Mouse (Mus musculus) midbrain, embryonic 12.5 days (tissue): Measurements from ENCODE around the gene Plod1. TPM values are rescaled to one million over a fixed set of nuclear protein-coding genes. Genes with fewer than 3 reads are reported as not detected.
"Not testable (repeated sequence)": the region's sequence is repeated elsewhere in the genome, so short reads cannot be mapped to it uniquely, and the experiment has no call there.

Source experiments
- ATAC-seq: fragments of 200-750 bp; cut with Nextera tagmentation; 2 replicates; pipeline ENCODE4 v1.8.0; 2017; ENCODE audit warnings: low read depth, moderate TSS enrichment, moderate library complexity; ENCODE audit not compliant: low FRiP score
- H3K27ac ChIP-seq: fragments of 300-500 bp; sonication (generic); replicated peaks from 2 replicates; pipeline ENCODE4 v1.5.1; 2016; ENCODE audit warnings: mild to moderate bottlenecking
- H3K27me3 ChIP-seq: fragments of 300-500 bp; sonication (generic); 2 replicates; pipeline ENCODE4 v1.6.1; 2016; ENCODE audit warnings: mild to moderate bottlenecking
- H3K36me3 ChIP-seq: fragments of 300-500 bp; sonication (generic); 2 replicates; pipeline ENCODE4 v1.6.1; 2016
- H3K4me1 ChIP-seq: fragments of 300-500 bp; sonication (generic); 2 replicates; pipeline ENCODE4 v1.6.1; 2016
- H3K4me2 ChIP-seq: fragments of 300-500 bp; sonication (generic); replicated peaks from 2 replicates; pipeline ENCODE4 v1.6.1; 2016; ENCODE audit warnings: mild to moderate bottlenecking, moderate library complexity
- H3K4me3 ChIP-seq: fragments of 300-500 bp; sonication (generic); 2 replicates; pipeline ENCODE4 v1.5.1; 2016; ENCODE audit warnings: mild to moderate bottlenecking
- H3K9ac ChIP-seq: fragments of 300-500 bp; sonication (generic); replicated peaks from 2 replicates; pipeline ENCODE4 v1.6.1; 2016; ENCODE audit warnings: mild to moderate bottlenecking, moderate library complexity
- H3K9me3 ChIP-seq: fragments of 300-500 bp; sonication (generic); 2 replicates; pipeline ENCODE4 v1.6.1; 2016; ENCODE audit warnings: mild to moderate bottlenecking
- WGBS: fragments of 180-500 bp; shearing (Covaris S2); methylation state at CpG from one replicate; pipeline ENCODE4 v1.1.7; 2016; 5-methylcytosine and 5-hydroxymethylcytosine counted together
- polyA plus RNA-seq: library from polyadenylated mRNA; unstranded; fragments of >200 nt; fragmentation: Nextera tagmentation; extraction: Ambion mirVana; gene quantifications from 2 replicates; pipeline ENCODE4 v1.2.1, GENCODE M21; 2016

Plod1 gene
- polyA plus RNA-seq, 1 experiment from 2014 or later = 27.2 TPM

DNA sequence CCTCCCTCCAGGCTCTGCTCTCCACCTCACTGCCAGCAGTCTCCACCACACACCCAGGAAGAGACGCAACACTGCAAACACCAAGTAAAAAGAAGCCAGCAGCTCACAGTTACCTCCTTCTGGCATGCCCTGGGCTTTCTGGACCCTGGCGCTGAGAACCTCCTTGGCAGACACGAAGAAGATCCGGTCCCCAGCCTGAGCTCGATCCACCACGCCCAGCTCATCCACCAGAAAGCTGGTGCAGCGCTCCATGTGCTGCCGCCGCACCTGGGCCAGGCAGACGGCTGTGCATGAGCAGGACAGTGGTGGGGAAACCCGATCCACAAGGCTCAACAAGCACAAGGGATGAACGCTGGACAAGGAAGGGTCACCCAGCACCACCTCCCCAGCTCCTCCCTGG is 50.4 kb downstream of the Plod1 start:
- Histone ChIP-seq H3K9ac (no peak overlapping the region), H3K27me3 (no peaks in the 10 kb centered on the region), H3K4me2 (no peak overlapping the region), H3K4me1 (no peaks in the 10 kb centered on the region), H3K4me3 (no peak overlapping the region), H3K36me3 (peaks cover 94% of the 10 kb centered on the region), H3K27ac (no peak overlapping the region), H3K9me3 (no peaks in the 10 kb centered on the region)
- no peak for ATAC-seq
- WGBS = 93% methylated on average over 12 of the region's 12 CpGs

GRCm38 (mm10) chr4:147884138-147884537 is 52.4 kb downstream of the Plod1 start:
- Histone ChIP-seq H3K4me2 (no peak overlapping the region), H3K4me1 (no peaks in the 10 kb centered on the region), H3K9me3 (no peaks in the 10 kb centered on the region), H3K36me3 (peaks cover 96% of the 10 kb centered on the region), H3K4me3 (no peak overlapping the region), H3K27me3 (no peaks in the 10 kb centered on the region), H3K9ac (no peak overlapping the region), H3K27ac (no peak overlapping the region)
- no peak for ATAC-seq
- 92% methylated on average over 3 of the region's 3 CpGs for WGBS

DNA sequence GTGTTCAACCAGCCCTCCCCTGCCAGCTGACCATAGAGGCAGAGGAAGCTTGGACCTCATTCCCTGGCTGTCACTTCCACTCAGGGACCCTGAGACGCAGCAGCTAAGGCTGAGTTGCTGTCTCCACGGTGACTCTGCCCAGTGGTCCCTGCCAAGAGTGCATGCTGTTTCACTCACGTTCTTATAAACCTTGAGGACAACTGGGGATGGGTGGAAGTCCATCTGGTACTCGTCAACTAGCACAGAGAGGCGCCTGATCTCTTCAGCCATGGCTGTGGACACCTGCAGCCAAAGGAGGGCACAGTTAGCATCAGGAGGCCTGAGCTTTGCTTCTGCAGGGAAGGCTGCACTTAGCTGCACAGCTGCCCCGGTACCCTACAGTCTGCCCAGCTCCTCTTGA is 53.5 kb downstream of the Plod1 start:
- no peak overlapping the region for H3K4me3 ChIP-seq
- 86% methylated on average over 6 of the region's 6 CpGs for WGBS
- H3K27ac ChIP-seq = no peak overlapping the region
- H3K4me1 ChIP-seq = no peaks in the 10 kb centered on the region
- no peak for ATAC-seq
- H3K9ac ChIP-seq = no peak overlapping the region
- H3K27me3 ChIP-seq = no peaks in the 10 kb centered on the region
- peaks cover 96% of the 10 kb centered on the region for H3K36me3 ChIP-seq
- no peak overlapping the region for H3K4me2 ChIP-seq
- H3K9me3 ChIP-seq = no peaks in the 10 kb centered on the region

DNA sequence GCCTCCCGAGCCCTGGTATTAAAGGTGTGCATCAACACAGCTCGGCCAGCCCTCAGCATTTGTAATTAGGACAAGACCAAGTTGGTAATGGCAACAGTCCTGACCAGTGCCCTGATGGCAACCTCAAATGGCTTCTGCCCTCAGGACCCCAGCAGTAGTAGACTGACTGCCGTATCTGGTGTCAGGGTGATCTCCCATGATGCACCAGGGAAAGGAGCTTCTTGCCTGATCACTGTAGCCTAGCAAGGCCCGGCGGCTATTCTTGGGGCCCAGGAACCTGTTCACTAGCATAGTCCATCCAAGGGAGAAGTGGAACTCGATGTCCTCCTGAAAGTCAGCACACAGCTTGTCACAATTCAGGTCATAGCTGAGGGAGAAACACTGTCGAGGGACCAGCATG is 54.8 kb downstream of the Plod1 start:
- ATAC-seq = no peak
- WGBS = 96% methylated on average over 7 of the region's 7 CpGs
- no peaks in the 10 kb centered on the region for H3K9me3 ChIP-seq
- H3K36me3 ChIP-seq = peaks cover 94% of the 10 kb centered on the region
- no peak overlapping the region for H3K27ac ChIP-seq
- H3K4me1 ChIP-seq = no peaks in the 10 kb centered on the region
- H3K4me3 ChIP-seq = no peak overlapping the region
- H3K27me3 ChIP-seq = no peaks in the 10 kb centered on the region
- no peak overlapping the region for H3K4me2 ChIP-seq
- H3K9ac ChIP-seq = no peak overlapping the region

GRCm38 (mm10) chr4:147879865-147880264 is 56.7 kb downstream of the Plod1 start:
- ATAC-seq = no peak
- 55% methylated on average over 5 of the region's 5 CpGs for WGBS
- no peak overlapping the region for H3K4me3 ChIP-seq

GRCm38 (mm10) chr4:147879456-147879855 is 57.1 kb downstream of the Plod1 start:
- ATAC-seq = no peak
- H3K9me3 ChIP-seq = no peaks in the 10 kb centered on the region
- no peak overlapping the region for H3K27ac ChIP-seq
- no peaks in the 10 kb centered on the region for H3K4me1 ChIP-seq
- peaks cover 94% of the 10 kb centered on the region for H3K36me3 ChIP-seq
- no peak overlapping the region for H3K9ac ChIP-seq
- no peaks in the 10 kb centered on the region for H3K27me3 ChIP-seq
- WGBS = 77% methylated on average over 2 of the region's 2 CpGs
- no peak overlapping the region for H3K4me2 ChIP-seq
- no peak overlapping the region for H3K4me3 ChIP-seq

More at GRCm38 (mm10) chr4:147879865-147880264, 56.7 kb downstream of the Plod1 start:
- no peaks in the 10 kb centered on the region for H3K27me3 ChIP-seq
- no peaks in the 10 kb centered on the region for H3K4me1 ChIP-seq
- no peak overlapping the region for H3K4me2 ChIP-seq
- peaks cover 94% of the 10 kb centered on the region for H3K36me3 ChIP-seq
- no peaks in the 10 kb centered on the region for H3K9me3 ChIP-seq
- H3K9ac ChIP-seq = no peak overlapping the region
- no peak overlapping the region for H3K27ac ChIP-seq

DNA sequence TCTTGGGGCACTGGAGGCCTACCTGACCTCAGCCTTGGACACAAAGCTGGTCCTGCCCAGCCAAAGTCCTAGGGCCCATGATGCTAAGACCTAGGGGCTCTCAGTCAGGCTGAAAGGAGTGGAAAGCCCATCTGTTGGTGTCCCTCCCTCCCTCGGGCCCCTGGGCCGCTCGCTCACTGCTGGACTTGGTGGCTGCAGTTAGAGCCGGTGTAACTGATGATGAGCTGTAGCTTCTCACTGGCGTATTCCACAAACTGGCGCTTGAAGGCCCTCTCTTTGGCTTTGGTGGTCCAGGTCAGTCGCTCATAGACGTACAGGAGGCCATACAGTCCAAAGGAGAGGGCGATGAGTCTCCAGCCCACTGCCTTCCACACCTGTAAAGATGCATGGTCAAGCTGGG is 58.0 kb downstream of the Plod1 start:
- whole genome bisulfite sequencing = 95% methylated on average over 9 of the region's 9 CpGs
- no peak for ATAC-seq
- H3K9me3 ChIP-seq = no peaks in the 10 kb centered on the region
- no peak overlapping the region for H3K27ac ChIP-seq
- H3K4me1 ChIP-seq = no peaks in the 10 kb centered on the region
- no peak overlapping the region for H3K4me3 ChIP-seq
- no peak overlapping the region for H3K9ac ChIP-seq
- no peaks in the 10 kb centered on the region for H3K27me3 ChIP-seq
- H3K4me2 ChIP-seq = no peak overlapping the region
- peaks cover 96% of the 10 kb centered on the region for H3K36me3 ChIP-seq

- H3K4me1 ChIP-seq = no peaks in the 10 kb centered on the region
- no peak overlapping the region for H3K4me3 ChIP-seq
- H3K27me3 ChIP-seq = no peaks in the 10 kb centered on the region
- WGBS = 95% methylated on average over 4 of the region's 4 CpGs
- no peak for ATAC-seq
- peaks cover 93% of the 10 kb centered on the region for H3K36me3 ChIP-seq
- no peak overlapping the region for H3K9ac ChIP-seq
- H3K27ac ChIP-seq = no peak overlapping the region
- no peaks in the 10 kb centered on the region for H3K9me3 ChIP-seq
- H3K4me2 ChIP-seq = no peak overlapping the region
Observed at GRCm38 (mm10) chr4:147875852-147876575, 60.6 kb downstream of the Plod1 start.

GRCm38 (mm10) chr4:147869238-147869637 is 67.3 kb downstream of the Plod1 start:
- Histone ChIP-seq H3K4me2 (peak overlapping the region; percentile 88), H3K9ac (peak overlapping the region; percentile 73), H3K9me3 (no peaks in the 10 kb centered on the region), H3K27ac (0 out of 2 replicates have a peak overlapping the region, but pooled peaks have one; percentile 25), H3K4me1 (peaks cover 24% of the 10 kb centered on the region), H3K27me3 (no peaks in the 10 kb centered on the region), H3K36me3 (peaks cover 49% of the 10 kb centered on the region), H3K4me3 (peak overlapping the region; percentile 67)
- no peak for ATAC-seq
- 10% methylated on average over 5 of the region's 5 CpGs for WGBS

DNA sequence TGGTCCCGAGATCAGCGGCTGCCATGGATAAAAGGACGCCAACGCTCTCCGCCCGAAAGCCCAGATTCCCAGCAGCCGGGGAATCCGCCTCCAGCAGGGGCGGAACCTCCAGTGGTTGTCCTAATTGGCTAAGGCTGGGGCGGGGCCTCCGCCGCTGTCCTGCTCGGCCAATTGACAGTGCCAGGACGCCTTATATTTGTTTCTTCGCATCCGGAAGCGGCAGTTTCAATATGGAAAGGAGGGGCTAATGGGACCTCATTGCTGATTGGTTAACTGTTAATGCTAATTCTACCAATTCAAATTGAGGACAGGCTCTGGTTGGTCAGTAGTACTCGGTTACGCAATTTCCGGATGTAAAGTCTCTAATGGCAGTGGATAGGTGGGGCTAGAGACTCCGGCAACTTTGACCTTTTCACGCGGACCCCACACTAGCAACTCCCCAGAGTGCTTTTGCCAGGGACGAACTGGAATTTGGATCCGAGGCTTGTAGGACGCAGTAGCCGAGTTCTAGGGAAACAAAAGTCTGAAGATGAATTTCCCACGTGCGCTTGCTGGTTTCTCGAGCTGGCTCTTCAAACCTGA is 68.0 kb downstream of the Plod1 start, which contains the start of the genes Miip and Fv1:
TSS of gene Miip (minus strand) at position 367 of the 582 bp plus-strand sequence.
TSS of gene Fv1 (plus strand) at position 530 of the 582 bp plus-strand sequence.
- no peaks in the 10 kb centered on the region for H3K9me3 ChIP-seq
- H3K36me3 ChIP-seq = peaks cover 45% of the 10 kb centered on the region
- H3K27me3 ChIP-seq = no peaks in the 10 kb centered on the region
- peaks cover 24% of the 10 kb centered on the region for H3K4me1 ChIP-seq
- WGBS = under 1% methylated on average over 30 of the region's 30 CpGs
- peak within 1 kb of the TSS; percentile 73 for H3K9ac ChIP-seq
- H3K27ac ChIP-seq = peak within 1 kb of the TSS; percentile 79
- peak; percentile 99 for ATAC-seq
- peak within 1 kb of the TSS; percentile 67 for H3K4me3 ChIP-seq
- peak within 1 kb of the TSS; percentile 88 for H3K4me2 ChIP-seq

DNA sequence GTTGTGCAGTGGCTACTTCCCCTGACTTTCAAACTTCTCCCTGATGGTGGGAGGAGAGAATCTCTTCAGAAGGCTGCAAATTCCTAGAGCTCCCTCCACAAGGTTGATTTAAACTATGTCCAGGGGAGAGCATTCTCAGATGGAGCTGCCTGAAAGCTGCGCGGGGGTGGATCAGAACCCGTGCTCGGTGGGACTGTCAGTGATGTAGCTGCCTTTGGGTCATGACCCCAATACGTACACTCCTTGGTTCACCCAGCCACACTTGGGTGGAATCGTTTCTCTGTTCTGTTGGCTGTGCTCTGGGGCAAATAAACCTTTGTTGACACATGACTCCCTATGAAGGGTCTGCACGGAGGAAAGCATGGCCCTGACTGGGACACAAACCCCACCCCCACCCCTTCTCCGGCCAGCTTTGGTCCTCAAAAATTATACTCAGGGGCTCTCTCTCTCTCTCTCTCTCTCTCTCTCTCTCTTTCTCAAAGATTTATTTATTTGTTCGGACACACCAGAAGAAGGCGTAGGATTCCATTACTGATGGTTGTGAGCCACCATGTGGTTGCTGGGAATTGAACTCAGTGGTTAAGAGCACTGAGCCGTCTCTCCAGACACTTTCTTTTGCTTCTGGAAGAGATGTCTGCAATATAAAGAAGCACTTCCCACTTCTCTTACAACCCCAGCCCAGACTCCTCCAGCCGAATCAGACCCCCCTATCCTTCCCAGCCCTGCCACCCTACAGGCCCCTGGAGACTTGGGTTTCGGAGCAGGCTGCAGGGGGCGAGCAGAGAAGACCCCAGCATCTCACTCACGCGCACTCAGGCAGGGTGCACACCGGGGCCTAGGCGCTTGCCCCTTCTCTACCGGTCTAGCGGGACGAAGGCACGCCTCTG is 68.8 kb downstream of the Plod1 start:
- Histone ChIP-seq H3K9ac (peak overlapping the region; percentile 67), H3K9me3 (no peaks in the 10 kb centered on the region), H3K27ac (peak overlapping the region; percentile 79), H3K4me2 (peak overlapping the region; percentile 60), H3K27me3 (no peaks in the 10 kb centered on the region), H3K4me1 (peaks cover 24% of the 10 kb centered on the region), H3K36me3 (peaks cover 45% of the 10 kb centered on the region), H3K4me3 (peak overlapping the region; percentile 67)
- WGBS = 6% methylated on average over 22 of the region's 22 CpGs
- no peak for ATAC-seq

GRCm38 (mm10) chr4:147866793-147867192 is 69.8 kb downstream of the Plod1 start:
- not testable (repeated sequence) for ATAC-seq, H3K9ac ChIP-seq, H3K27ac ChIP-seq, H3K4me3 ChIP-seq, H3K9me3 ChIP-seq, H3K27me3 ChIP-seq, H3K4me2 ChIP-seq
- Histone ChIP-seq H3K4me1 (peaks cover 24% of the 10 kb centered on the region), H3K36me3 (peaks cover 45% of the 10 kb centered on the region)
- WGBS = 61% methylated on average over 3 of the region's 3 CpGs
